Mouse (Mus musculus) E14TG2a.4 (cell line): ENCODE measurements around the gene Gpr27.

Experiments
- CTCF ChIP-seq: conservative IDR thresholded peaks from 2 replicates; pipeline ENCODE4 v1.5.1; 2014; ENCODE audit warnings: low read length
- NANOG ChIP-seq: IDR thresholded peaks from 2 replicates; pipeline ENCODE4 v1.6.1; 2014; ENCODE audit warnings: borderline replicate concordance, low read length, mixed read lengths
- POU5F1 ChIP-seq: IDR thresholded peaks from 2 replicates; pipeline ENCODE4 v1.6.1; 2014; ENCODE audit warnings: low read length, borderline replicate concordance

DNA sequence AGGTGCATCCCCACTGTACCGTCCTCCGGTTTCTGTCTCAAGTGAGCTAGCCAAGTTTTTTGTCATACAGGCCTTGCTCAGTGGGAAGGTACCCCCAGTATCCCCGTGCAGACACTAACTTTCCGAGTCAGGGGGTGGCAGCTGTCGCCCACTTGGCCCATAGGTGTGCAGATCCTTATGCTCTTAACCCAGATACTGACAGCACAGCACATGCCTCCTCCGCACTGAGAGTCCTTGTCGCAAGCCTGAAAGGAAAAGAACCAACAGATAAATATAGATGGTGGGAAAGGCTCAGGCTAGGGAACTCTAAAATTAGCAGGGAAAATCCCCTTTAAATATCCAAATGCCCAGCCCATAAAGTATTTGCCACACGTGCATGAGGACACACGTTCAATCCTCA lies 29.9 kb downstream of the Gpr27 start:
- TF ChIP-seq CTCF = no peak
- TF ChIP-seq NANOG = no peak
- no peak for TF ChIP-seq POU5F1
